Mouse (Mus musculus) lung, postnatal 4 days (tissue): Measurements from ENCODE around the gene Grik2.
"Not testable (repeated sequence)": the region's sequence is repeated elsewhere in the genome, so short reads cannot be mapped to it uniquely, and the experiment has no call there.

Experiments
- DNase-seq, 2 experiments: peaks; one replicate each; pipeline ENCODE4 v3.0.0; 2021

The Grik2 gene

GRCm38 (mm10) chr10:49256247-49256939, 532.2 kb downstream of the Grik2 start:
- DNase-seq = no peak

DNA sequence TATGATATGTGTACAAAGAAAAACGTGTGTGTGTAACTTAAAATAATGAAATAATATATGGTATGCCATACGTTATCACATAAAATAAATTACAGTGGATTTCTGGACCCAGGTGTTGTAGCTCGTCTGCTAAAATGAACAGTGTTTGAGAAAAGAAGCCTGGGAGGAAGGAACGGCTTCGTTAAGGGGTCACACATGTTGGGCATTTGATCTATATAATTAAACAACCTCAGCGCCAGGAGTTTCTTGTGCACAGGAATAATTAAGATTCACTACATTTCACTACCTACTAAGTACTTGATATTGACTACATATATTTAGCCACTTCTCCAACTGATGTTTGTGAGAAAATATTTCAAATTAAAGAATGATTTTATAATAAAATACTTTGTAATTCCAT, 551.2 kb downstream of the Grik2 start:
- DNase-seq = not testable (repeated sequence)

DNA sequence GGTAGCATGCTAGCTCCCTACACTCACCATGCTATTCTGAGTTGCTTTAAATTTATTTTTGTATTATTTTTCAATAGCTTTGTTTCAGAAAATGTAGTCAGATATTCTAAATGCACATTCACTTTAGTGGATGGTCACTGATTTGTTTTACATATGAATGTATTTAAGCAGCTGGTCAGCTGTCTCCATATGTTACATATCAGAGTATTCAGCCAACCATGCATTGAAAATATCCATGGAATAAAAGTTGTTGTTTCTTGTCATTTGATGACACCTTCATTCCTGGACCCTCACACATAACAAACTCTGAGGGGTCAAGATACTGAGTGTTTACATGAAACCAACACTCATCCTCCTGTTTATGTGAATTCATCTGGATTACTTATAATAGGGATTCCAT, 551.7 kb downstream of the Grik2 start:
- not testable (repeated sequence) for DNase-seq

GRCm38 (mm10) chr10:49220096-49220495, 568.5 kb downstream of the Grik2 start:
- no peak for DNase-seq

DNA sequence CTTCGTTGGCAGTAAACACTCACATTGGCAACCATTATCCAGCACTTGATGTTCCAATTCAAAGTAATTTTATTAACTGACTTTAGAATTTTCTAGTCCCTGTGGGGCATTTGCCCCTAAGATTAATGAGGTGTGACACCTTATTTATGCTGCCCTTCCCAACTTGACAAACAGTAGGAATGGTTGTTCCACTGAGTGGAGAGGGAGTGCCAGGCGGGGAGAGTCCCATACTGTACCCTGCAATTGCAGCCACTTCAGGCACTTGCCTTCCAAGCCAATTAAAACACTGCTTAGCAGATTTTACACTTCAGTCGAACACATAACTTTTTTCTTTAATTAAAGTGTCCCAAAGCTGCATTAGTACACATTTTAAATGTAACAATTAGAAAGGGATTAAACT, 568.9 kb downstream of the Grik2 start:
- DNase-seq = no peak

GRCm38 (mm10) chr10:49191773-49192371, 596.7 kb downstream of the Grik2 start:
- DNase-seq = no peak

DNA sequence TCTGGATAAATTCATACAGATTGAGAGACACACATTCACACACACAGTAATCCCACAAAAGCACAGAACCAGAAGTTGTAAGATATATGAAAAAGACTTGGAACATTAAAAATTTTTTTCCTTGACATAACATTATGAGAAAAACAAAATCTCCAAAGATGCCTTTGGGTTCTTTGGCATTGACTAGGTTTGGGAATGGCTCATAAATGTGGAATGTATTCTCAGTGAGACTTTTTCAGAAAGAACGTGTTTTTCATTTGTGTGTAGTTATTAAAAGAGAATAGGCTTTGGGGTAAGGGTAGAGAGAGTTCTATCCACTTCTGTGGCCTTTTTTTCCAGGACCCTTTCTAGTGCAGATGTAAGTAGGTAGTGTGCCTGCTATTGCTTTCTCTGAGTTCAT, 597.3 kb downstream of the Grik2 start:
- no peak for DNase-seq

DNA sequence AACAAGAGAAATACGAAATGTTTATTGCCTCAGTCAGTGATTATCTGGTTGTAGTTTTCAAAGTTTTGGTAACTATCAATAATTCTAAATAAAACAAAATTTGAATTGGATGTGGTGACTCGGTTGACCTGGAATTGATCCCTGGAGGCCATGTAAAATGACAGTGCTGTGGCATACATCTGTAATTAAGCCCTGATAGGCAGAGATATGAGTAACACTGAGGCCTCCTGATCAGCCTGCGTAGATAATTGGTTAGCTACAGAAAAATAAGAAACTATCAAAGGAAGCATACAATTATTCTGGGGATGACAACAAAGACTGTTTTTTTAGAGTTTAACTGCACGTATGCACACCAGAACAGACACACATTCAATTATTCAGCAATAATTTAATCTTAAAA, 634.4 kb downstream of the Grik2 start:
- no peak for DNase-seq

DNA sequence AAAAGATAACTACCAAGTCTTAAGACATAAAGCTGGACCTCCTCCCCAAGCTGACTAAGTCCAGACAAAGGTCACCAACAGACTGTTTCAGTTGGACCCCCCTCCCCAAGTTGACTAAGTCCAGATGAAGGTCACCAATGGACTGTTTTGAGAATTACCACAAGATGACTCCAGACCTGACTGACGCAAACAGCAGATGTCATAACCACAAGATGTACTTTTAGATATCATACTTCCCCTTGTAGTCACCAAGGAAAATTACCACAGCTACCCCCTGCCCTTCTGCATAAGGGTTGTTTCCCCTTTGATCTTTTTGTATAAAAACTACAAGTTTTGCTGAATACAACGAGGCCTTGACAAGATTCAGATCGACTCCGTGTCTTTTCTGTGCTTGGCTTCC, 637.1 kb downstream of the Grik2 start:
- DNase-seq = not testable (repeated sequence)

DNA sequence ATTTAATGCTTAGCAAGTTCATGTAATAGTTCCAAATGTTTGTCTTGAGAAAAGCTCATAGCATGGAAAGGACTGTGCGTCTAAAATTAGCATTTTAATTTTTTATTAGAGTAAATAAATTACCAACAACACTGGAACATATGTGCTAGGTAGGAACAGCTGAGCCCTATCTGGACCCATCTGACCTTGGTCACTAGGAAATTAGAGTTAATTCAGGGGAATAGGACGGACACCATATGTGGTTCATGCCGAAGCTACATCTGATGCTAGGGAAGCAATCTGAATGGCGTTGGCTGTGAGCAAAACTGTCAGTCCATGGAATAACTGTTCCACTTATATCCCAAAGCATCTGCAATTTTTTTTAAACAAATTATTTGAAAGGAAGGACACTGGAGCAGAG, 638.9 kb downstream of the Grik2 start:
- DNase-seq = no peak

DNA sequence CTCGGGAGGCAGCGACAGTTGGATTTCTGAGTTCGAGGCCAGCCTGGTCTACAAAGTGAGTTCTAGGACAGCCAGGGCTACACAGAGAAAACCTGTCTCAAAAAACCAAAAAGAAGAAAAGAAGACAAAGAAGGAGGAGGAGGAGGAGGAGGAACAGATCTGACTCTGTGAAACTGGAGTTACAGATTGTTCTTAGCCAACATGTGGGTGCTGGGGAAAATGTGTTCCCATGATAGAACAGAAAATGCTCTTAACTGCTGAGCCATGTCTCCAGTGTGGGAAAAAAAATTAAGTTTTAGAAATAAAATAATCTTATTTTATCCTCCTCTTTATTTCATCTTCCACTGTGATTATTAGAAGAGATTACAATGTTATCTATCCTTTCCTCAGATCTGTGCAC, 645.9 kb downstream of the Grik2 start:
- DNase-seq = no peak

GRCm38 (mm10) chr10:49136816-49137215, 651.8 kb downstream of the Grik2 start:
- no peak for DNase-seq

DNA sequence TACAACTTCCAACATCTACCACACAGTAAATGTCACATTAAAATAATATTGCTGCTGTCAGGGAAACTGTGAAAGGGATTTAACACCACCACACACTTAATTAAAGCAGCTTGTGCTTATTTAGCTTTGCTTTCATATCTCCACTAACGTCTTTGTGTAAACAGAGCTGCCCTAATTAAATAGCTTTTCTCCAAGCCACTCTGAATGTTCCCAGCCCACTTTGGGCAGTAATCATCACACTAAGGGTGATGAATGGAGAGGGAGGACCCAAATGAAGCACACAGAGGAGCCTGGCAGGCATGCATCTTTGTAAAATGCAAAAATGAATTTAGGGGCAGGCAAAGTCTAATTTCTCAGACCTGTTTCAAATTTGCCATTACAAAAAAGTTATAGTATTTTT, 657.3 kb downstream of the Grik2 start:
- no peak for DNase-seq

DNA sequence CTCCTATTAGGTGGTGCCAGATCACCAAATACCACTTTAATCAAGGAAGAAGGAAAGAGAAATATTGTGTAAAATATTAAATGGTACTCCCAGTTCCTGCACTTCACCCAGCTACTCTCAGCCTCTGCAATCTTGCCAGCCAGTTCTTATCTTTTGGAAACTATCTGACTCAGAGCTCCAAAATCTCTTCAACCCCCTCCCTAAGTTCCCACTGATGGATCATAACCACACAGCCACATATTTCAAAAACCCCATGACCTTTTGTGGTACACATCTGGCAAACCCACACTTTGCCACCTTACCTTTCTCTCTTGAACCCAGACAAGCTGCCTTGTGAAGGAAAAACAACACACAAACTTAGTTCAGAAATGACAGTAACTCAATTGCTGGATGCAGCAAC, 738.2 kb downstream of the Grik2 start:
- no peak for DNase-seq

GRCm38 (mm10) chr10:49049391-49049790, 739.2 kb downstream of the Grik2 start:
- no peak for DNase-seq
